Mouse (Mus musculus): Measurements from ENCODE around the gene Ift27. TPM values are rescaled to one million over a fixed set of nuclear protein-coding genes. Genes with fewer than 3 reads are reported as not detected.

Gene Ift27
- polyA plus RNA-seq, 1 experiment from 2014 or later, result 61.6 TPM

DNA sequence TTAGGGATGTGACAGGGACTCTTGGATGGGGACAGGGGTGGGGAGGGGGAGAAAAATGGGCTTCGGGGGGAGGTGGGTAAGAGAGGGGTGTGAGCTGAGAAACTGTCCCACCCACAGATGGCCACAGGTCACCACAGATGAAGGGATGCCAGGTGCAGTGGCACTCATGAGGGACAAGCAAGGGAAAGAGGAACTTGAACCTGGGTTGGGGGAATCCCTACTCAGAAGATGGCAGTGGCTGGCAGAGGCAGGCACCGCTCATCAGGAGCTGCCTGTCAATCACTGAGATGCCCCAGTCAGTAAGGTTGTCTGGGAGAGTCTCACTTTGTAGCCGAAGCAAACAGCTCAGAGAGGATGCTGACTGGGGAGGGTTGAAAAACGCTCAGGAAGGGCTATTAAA is 8.6 kb downstream of the Ift27 start:
- 84% methylated on average over 4 of the region's 4 CpGs for WGBS
- Histone ChIP-seq H3K36me3 (ENCODE audit: insufficient read depth, low read length) (no peaks in the 10 kb centered on the region; the same call in 1 of the 2 replicates), H3K4me3 (ENCODE audit: low read depth, low read length) (no peak overlapping the region), H3K27me3 (replicated peaks; ENCODE audit: insufficient read depth, low read length) (no peaks in the 10 kb centered on the region), H3K4me2 (replicated peaks; ENCODE audit: low read depth, low read length) (no peak overlapping the region), H3K9ac (replicated peaks; ENCODE audit: low read depth) (no peak overlapping the region), H3K27ac (ENCODE audit: low read length) (no peak overlapping the region), H3K9me3 (ENCODE audit: low read length) (no peaks in the 10 kb centered on the region), H3K4me1 (ENCODE audit: insufficient read depth, low read depth, low read length) (no peaks in the 10 kb centered on the region)
- no peak for DNase-seq (ENCODE audit: low spot score)
- TF ChIP-seq EP300 (IDR thresholded peaks at IDR 0.05) (no peak), CTCF (IDR thresholded peaks at IDR 0.05) (no peak)
- no peak for ATAC-seq

DNA sequence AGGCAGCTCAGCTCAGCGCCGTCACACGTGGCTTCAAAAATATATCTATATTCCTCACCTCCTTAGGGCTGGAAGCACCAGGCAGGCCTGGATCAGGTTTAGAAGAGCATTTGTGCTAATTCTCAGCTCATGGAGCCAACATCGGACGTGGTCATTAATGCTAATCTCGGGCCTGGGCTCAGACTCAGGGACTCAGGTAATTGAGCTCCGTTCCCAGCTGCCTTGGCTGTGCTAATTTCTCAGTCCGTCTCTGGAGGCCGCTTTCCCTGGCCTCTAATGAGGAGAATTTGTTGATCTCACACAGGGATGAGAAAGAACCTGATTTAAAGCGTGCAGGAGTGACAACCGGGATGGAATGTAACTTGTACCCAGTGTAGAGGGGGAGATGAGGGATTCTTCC is 9.4 kb downstream of the Ift27 start:
- TF ChIP-seq CTCF (IDR thresholded peaks at IDR 0.05) (no peak), EP300 (IDR thresholded peaks at IDR 0.05) (no peak)
- 91% methylated on average over 11 of the region's 11 CpGs for WGBS
- H3K4me1 ChIP-seq (ENCODE audit: insufficient read depth, low read depth, low read length), result no peaks in the 10 kb centered on the region
- H3K4me3 ChIP-seq (ENCODE audit: low read depth, low read length), result no peak overlapping the region
- H3K27ac ChIP-seq (ENCODE audit: low read length), result no peak overlapping the region
- H3K9me3 ChIP-seq (ENCODE audit: low read length), result no peaks in the 10 kb centered on the region
- no peak overlapping the region for H3K4me2 ChIP-seq (replicated peaks; ENCODE audit: low read depth, low read length)
- no peak overlapping the region for H3K9ac ChIP-seq (replicated peaks; ENCODE audit: low read depth)
- H3K27me3 ChIP-seq (replicated peaks; ENCODE audit: insufficient read depth, low read length), result no peaks in the 10 kb centered on the region
- no peaks in the 10 kb centered on the region; the same call in 1 of the 2 replicates for H3K36me3 ChIP-seq (ENCODE audit: insufficient read depth, low read length)
- DNase-seq (ENCODE audit: low spot score) (no peak), ATAC-seq (no peak)

DNA sequence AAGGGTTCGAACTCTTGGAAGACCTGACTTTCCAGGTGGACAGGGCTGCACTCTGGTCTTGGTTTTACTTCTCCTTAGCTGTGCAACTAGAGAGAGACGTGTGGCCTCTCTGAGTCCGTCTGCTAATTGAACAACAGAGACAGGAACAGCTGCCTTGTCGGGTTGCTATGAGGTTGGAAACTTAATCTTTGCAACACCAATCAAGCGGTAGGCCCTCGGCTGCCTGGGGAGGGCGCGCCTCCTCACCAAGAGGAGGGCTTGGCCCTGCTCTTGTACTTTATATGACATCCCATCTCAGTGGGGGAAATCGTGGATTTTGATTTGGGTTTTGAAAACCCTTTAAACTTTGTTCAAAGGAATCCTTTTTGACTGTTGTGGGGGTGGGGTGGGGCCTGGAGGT is 12.0 kb downstream of the Ift27 start:
- Histone ChIP-seq H3K9ac (replicated peaks; ENCODE audit: low read depth) (no peak overlapping the region), H3K4me2 (replicated peaks; ENCODE audit: low read depth, low read length) (no peak overlapping the region), H3K4me3 (ENCODE audit: low read depth, low read length) (no peak overlapping the region), H3K4me1 (ENCODE audit: insufficient read depth, low read depth, low read length) (no peaks in the 10 kb centered on the region), H3K36me3 (ENCODE audit: insufficient read depth, low read length) (no peaks in the 10 kb centered on the region; the same call in 1 of the 2 replicates), H3K9me3 (ENCODE audit: low read length) (no peaks in the 10 kb centered on the region), H3K27me3 (replicated peaks; ENCODE audit: insufficient read depth, low read length) (no peaks in the 10 kb centered on the region), H3K27ac (ENCODE audit: low read length) (no peak overlapping the region)
- ATAC-seq, result no peak
- DNase-seq (ENCODE audit: low spot score), result no peak
- WGBS, result 77% methylated on average over 9 of the region's 9 CpGs
- TF ChIP-seq CTCF (IDR thresholded peaks at IDR 0.05), result no peak

DNA sequence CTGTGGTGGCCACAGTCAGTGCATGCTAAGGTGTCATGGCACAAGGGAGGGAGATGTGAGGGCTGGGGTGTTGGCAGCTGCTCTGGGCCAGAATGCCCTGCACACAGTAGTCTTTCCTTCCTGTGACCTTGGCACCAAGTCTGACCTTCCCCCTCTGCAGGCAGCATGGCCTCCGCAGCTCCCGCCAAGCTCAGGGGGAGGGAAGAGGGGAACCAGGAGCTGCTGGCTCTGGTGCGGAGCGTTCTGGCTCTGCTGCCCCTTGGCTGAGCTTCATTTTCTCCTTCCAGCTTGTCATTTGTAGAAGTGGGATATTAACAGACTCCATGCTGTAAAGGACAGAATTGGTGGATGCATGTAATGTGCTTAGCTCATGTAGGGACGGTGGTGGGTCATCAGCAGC is 15.6 kb downstream of the Ift27 start:
- no peaks in the 10 kb centered on the region for H3K9me3 ChIP-seq (ENCODE audit: low read length)
- no peak overlapping the region for H3K27ac ChIP-seq (ENCODE audit: low read length)
- no peaks in the 10 kb centered on the region for H3K4me1 ChIP-seq (ENCODE audit: insufficient read depth, low read depth, low read length)
- no peak overlapping the region for H3K9ac ChIP-seq (replicated peaks; ENCODE audit: low read depth)
- H3K36me3 ChIP-seq (ENCODE audit: insufficient read depth, low read length), result no peaks in the 10 kb centered on the region
- no peak overlapping the region for H3K4me3 ChIP-seq (ENCODE audit: low read depth, low read length)
- 72% methylated on average over 5 of the region's 5 CpGs for WGBS
- ATAC-seq (no peak), DNase-seq (ENCODE audit: low spot score) (no peak)
- no peaks in the 10 kb centered on the region for H3K27me3 ChIP-seq (replicated peaks; ENCODE audit: insufficient read depth, low read length)
- H3K4me2 ChIP-seq (replicated peaks; ENCODE audit: low read depth, low read length), result no peak overlapping the region
- TF ChIP-seq CTCF (IDR thresholded peaks at IDR 0.05) (no peak), EP300 (IDR thresholded peaks at IDR 0.05) (no peak)

DNA sequence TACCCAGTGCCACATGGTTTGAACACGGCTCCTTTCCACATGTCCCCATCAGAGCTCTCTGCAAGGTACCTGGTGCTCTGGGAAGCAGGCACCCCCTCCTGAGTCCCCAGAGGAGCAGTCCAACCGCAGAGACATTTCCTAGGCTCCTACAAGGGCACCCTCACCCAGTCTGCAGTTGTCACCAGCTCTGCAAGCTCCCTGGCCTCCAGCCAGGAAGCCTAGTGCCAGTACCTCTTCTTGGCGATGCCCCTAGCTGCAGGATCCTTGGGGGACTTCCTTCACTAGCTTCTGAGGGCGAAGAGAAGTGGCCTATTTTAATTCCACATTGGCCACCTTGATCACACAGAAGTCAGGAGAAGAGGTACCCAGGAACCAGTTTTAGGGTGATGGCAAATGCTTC is 16.1 kb downstream of the Ift27 start:
- WGBS, result 70% methylated on average over 4 of the region's 4 CpGs
- no peaks in the 10 kb centered on the region for H3K36me3 ChIP-seq (ENCODE audit: insufficient read depth, low read length)
- H3K9ac ChIP-seq (replicated peaks; ENCODE audit: low read depth), result no peak overlapping the region
- H3K4me3 ChIP-seq (ENCODE audit: low read depth, low read length), result no peak overlapping the region
- no peak for DNase-seq (ENCODE audit: low spot score)
- ATAC-seq, result no peak
- H3K4me1 ChIP-seq (ENCODE audit: insufficient read depth, low read depth, low read length), result no peaks in the 10 kb centered on the region
- no peak overlapping the region for H3K4me2 ChIP-seq (replicated peaks; ENCODE audit: low read depth, low read length)
- TF ChIP-seq EP300 (IDR thresholded peaks at IDR 0.05) (no peak), CTCF (IDR thresholded peaks at IDR 0.05) (no peak)
- no peaks in the 10 kb centered on the region for H3K9me3 ChIP-seq (ENCODE audit: low read length)
- H3K27ac ChIP-seq (ENCODE audit: low read length), result no peak overlapping the region
- H3K27me3 ChIP-seq (replicated peaks; ENCODE audit: insufficient read depth, low read length), result no peaks in the 10 kb centered on the region

GRCm38 (mm10) chr15:78157330-78157729 is 16.6 kb downstream of the Ift27 start:
- H3K9me3 ChIP-seq (ENCODE audit: low read length), result no peaks in the 10 kb centered on the region
- TF ChIP-seq EP300 (IDR thresholded peaks at IDR 0.05), result no peak
- no peak for TF ChIP-seq CTCF (IDR thresholded peaks at IDR 0.05)
- no peak for DNase-seq (ENCODE audit: low spot score)
- H3K4me3 ChIP-seq (ENCODE audit: low read depth, low read length), result no peak overlapping the region
- no peak overlapping the region for H3K27ac ChIP-seq (ENCODE audit: low read length)
- H3K9ac ChIP-seq (replicated peaks; ENCODE audit: low read depth), result no peak overlapping the region
- H3K4me2 ChIP-seq (replicated peaks; ENCODE audit: low read depth, low read length), result no peak overlapping the region
- no peaks in the 10 kb centered on the region for H3K36me3 ChIP-seq (ENCODE audit: insufficient read depth, low read length)
- 73% methylated on average over 8 of the region's 8 CpGs for WGBS
- H3K4me1 ChIP-seq (ENCODE audit: insufficient read depth, low read depth, low read length), result no peaks in the 10 kb centered on the region
- no peak for ATAC-seq
- no peaks in the 10 kb centered on the region for H3K27me3 ChIP-seq (replicated peaks; ENCODE audit: insufficient read depth, low read length)

- H3K4me1 ChIP-seq (ENCODE audit: insufficient read depth, low read depth, low read length), result no peaks in the 10 kb centered on the region
- no peaks in the 10 kb centered on the region for H3K27me3 ChIP-seq (replicated peaks; ENCODE audit: insufficient read depth, low read length)
- TF ChIP-seq CTCF (IDR thresholded peaks at IDR 0.05) (no peak), EP300 (IDR thresholded peaks at IDR 0.05) (no peak)
- no peak overlapping the region for H3K9ac ChIP-seq (replicated peaks; ENCODE audit: low read depth)
- no peak for ATAC-seq
- no peak overlapping the region for H3K4me2 ChIP-seq (replicated peaks; ENCODE audit: low read depth, low read length)
- no peak for DNase-seq (ENCODE audit: low spot score)
- WGBS, result 79% methylated on average over 6 of the region's 6 CpGs
- H3K9me3 ChIP-seq (ENCODE audit: low read length), result no peaks in the 10 kb centered on the region
- no peak overlapping the region for H3K4me3 ChIP-seq (ENCODE audit: low read depth, low read length)
- H3K27ac ChIP-seq (ENCODE audit: low read length), result no peak overlapping the region
- H3K36me3 ChIP-seq (ENCODE audit: insufficient read depth, low read length), result no peaks in the 10 kb centered on the region
Measured at GRCm38 (mm10) chr15:78155421-78155820, 18.5 kb downstream of the Ift27 start.
